Mouse (Mus musculus): ENCODE data around the gene Gm1110.
A peak's percentile ranks its signal among the peaks of the same experiment; 100 is the strongest.
"Not testable (repeated sequence)": the region's sequence is repeated elsewhere in the genome, so short reads cannot be mapped to it uniquely, and the experiment has no call there.

Gm1110 gene

DNA sequence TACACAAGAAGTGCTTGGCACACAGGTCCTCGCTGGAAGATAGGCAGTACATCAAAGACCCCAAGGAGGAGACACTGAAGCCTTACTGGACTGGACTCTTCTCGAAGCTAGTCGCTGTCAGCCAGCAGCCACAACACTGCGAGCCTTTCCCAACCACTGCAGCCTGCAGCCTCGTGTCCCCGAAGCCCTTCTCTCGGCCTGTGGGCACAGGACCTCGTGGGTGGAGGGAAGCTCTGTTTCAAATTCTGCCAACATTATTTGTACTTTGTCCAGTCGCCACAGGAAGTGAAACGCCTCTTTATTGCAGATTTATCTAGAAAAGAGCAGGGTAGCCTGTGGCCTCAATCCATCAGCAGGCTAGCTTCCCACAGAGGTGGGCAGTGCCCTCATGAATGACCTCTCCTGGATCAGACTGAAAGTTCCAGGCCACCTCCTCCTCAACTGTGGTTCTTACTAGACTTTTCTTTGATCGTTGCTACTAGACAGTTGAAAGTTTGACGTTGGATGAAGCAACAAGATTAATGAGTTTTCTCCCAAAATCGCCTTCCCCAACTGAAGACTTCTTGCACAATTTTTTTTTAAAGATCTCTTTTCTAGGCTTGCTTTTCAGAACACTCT, at the start of gene Gm1110:
TSS of gene Gm1110 (minus strand) at position 203 of the 618 bp plus-strand sequence.
- no peak for DNase-seq

DNA sequence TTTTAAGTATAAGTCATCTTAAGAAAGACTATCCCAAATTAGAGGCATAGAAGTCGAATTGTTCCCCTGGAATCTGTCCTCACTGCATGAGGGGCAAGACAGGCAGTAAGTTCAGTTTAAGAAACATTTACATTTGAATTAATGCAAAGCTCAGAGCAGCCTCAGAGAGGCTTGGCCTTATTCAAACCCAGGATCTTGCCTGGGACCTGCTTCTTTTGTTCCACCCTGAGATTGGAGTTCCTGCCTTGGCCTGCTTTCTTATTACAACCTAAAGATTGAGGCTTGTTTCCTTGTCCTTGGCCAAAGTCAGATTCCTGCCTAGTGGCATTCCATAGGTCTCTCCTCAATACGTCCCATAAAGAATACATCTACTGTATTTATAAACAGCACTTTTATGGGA, 24.9 kb upstream of the Gm1110 start:
- DNase-seq, result no peak

DNA sequence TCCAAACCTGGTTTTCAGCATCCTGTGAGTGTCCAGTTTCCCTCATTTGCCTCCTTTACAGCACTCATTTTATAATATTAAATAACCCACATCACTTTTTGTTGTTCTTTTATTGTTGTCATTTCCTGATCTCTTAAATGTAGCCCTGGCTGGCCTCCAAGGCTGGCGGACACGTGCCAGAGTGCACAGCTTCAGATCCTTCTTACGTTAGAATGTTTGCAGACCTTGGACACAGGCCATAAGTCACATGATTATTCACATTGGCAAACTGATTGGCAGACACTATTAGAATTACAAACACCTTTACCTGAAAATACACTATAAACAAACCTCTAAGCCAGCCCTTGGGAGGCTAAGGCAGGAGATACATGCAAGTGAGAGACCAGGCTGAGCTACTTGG, 1.2 kb upstream of the Gm1110 start:
- DNase-seq, result peak; percentile 45 to 47

DNA sequence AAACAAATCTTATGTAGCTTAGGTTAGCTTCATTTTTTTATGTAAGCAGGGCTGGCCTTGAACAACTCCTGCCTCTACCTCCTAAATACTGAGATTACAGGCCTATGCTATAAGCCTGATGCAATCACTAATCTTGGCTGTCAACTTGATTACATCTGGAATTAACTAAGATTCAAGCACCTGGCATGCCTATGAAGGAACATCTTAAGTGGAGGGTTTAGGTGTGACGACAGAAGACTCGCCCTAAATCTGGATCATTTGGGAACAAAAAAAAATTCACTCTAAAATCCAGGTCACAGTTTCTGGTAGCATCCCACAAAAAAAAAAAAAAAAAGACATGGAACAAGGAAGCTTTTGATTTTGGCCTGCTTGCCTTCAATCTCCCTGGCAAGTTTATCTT, 3.1 kb downstream of the Gm1110 start:
- DNase-seq, result no peak

DNA sequence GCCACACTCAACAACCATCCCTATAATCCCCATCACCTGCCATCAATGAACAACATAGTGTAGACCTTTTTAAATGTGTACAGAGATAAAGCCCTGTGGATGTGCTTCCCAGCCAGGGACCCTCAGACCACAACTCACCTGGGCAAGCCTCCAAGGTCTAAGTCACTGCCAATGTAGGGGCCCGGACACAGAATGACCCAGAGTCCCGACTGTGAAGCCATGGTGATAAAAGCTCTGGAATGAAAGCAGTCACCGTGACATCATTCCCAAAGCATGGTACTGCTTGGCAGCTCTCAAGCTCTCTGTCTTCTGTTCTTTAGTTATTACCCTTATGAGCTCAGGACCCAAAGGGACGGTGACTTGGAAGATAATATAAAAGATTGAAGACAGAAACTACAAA, 9.8 kb downstream of the Gm1110 start:
- no peak for DNase-seq

DNA sequence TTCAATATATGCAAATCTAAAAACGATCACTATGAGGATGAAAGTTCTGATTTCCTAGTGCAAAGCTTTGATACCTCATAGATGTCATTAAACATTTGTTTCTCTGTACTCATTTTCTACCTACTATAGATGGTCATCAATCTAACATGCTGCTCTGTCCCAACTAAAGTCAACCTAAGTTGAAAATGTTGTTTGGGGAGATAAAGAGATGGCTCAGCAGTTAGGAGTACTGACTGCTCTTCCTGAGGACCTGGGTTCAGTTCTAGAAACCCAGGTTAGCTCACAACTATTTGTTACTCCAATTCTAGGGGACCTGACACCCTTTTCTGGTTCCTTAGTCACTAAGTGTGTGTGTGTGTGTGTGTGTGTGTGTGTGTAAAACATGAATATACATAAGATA, 11.7 kb downstream of the Gm1110 start:
- DNase-seq, result no peak

DNA sequence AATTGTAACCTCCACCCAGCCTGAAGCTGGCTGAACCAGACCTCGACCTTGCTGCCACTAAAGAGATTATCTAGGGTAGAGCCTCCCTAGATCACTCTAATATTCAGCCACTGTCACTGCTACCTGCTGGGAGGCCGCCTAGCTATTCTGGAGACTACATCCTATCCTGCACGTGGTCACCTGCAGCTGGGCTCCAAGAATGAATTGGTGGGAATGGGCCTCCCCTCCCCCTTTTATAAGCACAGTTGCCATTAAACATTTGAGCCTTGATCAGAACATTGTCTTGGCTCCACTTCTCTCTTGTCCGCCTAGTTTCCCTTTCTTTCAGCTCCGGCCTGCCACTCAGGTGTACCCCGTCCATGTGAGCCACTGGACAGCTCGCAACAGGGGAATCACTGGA, 53.1 kb downstream of the Gm1110 start:
- not testable (repeated sequence) for DNase-seq

DNA sequence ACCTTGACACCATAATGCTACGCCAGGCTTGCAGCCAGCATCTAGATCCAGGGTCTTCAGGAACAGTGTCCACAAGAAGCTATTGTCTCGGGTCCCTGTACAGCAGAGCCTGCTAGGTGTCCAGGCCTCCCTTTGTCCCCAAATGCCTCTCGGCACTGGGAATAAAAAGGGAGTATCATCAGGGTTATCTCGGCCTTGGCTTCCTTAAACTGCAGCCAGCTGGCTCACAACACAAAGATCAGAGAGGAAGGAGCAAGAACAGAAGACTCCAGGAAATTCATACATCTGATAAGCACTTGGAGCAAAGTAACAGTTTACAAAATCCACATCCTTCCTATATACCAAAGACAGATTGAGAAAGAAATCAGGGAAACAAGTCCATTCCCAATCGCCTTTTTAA, 62.2 kb downstream of the Gm1110 start, which contains the start of gene Glb1l3:
TSS of gene Glb1l3 (minus strand) at position 140 of the 400 bp plus-strand sequence.
- no peak for DNase-seq

DNA sequence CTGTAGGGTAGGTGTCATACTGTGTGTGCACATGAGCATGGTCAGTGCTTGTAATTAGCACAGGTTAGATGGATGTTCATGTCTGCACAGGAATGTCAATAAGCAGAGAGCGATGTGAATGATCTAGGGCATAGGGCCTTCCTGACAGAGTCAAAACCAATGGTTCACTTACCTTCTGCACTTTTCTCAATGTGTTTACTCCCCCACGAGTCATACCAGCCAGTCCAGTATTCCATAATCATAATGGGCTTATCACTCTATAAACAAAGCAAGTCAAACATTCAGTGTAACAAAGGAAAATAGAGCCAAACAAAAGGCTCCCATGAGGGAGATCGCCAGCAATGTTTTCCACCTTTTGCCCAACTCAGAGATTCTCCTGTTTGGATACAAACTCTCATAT, 91.8 kb downstream of the Gm1110 start:
- no peak for DNase-seq

Data from kidney, adult 8-10 months (tissue).